Mouse (Mus musculus): Measurements from ENCODE around the gene Ngdn.

DNA sequence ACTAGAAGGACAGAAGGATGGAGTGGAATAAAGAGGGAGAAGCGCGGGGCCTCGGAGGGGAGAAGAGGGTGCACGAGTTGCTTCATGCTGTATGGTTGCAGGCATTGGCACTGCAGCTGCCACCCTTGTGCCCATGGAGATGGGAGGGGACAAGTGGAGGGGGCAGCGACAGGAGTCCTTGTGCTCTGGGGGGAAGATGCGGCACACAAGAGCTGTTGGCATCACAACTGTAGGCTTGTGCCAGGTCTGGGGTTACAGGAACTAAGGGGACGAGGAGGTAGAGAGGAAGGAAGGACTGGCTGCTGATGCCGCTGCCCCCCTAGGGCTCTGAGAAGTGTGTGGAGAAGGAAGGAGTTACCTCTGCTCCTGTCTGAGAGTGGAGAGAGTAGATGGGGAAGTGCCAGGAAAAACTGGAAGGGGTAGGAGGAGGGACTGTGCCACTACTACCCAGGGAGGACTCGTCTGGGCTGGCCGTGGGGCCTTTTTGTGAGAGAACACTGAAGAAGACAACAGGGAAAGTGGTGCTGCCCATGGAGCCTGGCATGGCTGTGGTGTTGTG lies 39.0 kb downstream of the Ngdn start:
- TF ChIP-seq CTCF (IDR thresholded peaks at IDR 0.05; ENCODE audit: control insufficient read depth, insufficient read depth, low read length), result no peak
- no peak for TF ChIP-seq POLR2A (IDR thresholded peaks at IDR 0.05; ENCODE audit: borderline replicate concordance, control insufficient read depth, low read depth, low read length)

Measured in bone marrow, adult 2 months (tissue).